In genomic region chr14:117050877-117051276, GRCm38 (mm10) we compare ENCODE assay signal across 23 mouse cellular contexts.
"Had no signal": no experiment of that assay in that cellular context is flagged by ENCODE, and none has a peak within 500 bp of the region (broad histone marks: within the 10 kb centered on the region; RNA-seq: fewer than 3 reads in every experiment).

No protein-coding gene starts in this region.

- H3K36me3 ChIP-seq: heart, embryonic 13.5 days; heart, embryonic 15.5 days; hindbrain, embryonic 13.5 days; hindbrain, embryonic 15.5 days; intestine, embryonic 15.5 days; limb, embryonic 13.5 days; limb, embryonic 15.5 days had no signal

- H3K27ac ChIP-seq: heart, adult 2 months; heart, embryonic 13.5 days; heart, embryonic 15.5 days; hindbrain, embryonic 13.5 days; hindbrain, embryonic 15.5 days; intestine, embryonic 15.5 days; limb, embryonic 13.5 days; limb, embryonic 15.5 days had no signal

- H3K4me2 ChIP-seq: heart, embryonic 11.5 days; heart, embryonic 13.5 days; heart, embryonic 15.5 days; hindbrain, embryonic 13.5 days; hindbrain, embryonic 15.5 days; intestine, embryonic 15.5 days; limb, embryonic 13.5 days; limb, embryonic 15.5 days had no signal

- DNase-seq: gastrocnemius, postnatal 14 days; gastrocnemius, postnatal 36 days; heart, adult 11 months; heart, adult 2 months; heart, postnatal 14 days; heart, postnatal 36 days; kidney, adult 18-20 months; kidney, adult 8-10 months; kidney, postnatal 10 days; kidney, postnatal 36 days; layer of hippocampus, adult 9-11 months; layer of hippocampus, postnatal 36 days; left cerebral cortex, postnatal 4 days had no signal

- H3K9ac ChIP-seq: heart, embryonic 13.5 days; heart, embryonic 15.5 days; hindbrain, embryonic 13.5 days; hindbrain, embryonic 15.5 days; intestine, embryonic 15.5 days; limb, embryonic 13.5 days; limb, embryonic 15.5 days had no signal

- H3K4me1 ChIP-seq: heart, embryonic 15.5 days; hindbrain, embryonic 15.5 days; intestine, embryonic 15.5 days; limb, embryonic 15.5 days had no signal

- H3K27me3 ChIP-seq: heart, embryonic 13.5 days; heart, embryonic 15.5 days; hindbrain, embryonic 13.5 days; hindbrain, embryonic 15.5 days; intestine, embryonic 15.5 days; limb, embryonic 13.5 days; limb, embryonic 15.5 days had no signal

- ATAC-seq: inflammation-experienced regulatory T-cells, adult 6 months; intestine, embryonic 15.5 days; intestine, postnatal 0 days had no signal

- H3K4me3 ChIP-seq: heart, adult 2 months; heart, embryonic 13.5 days; heart, embryonic 15.5 days; hindbrain, embryonic 13.5 days; hindbrain, embryonic 15.5 days; intestine, embryonic 15.5 days; limb, embryonic 13.5 days; limb, embryonic 15.5 days had no signal

- H3K9me3 ChIP-seq: heart, embryonic 13.5 days; heart, embryonic 15.5 days; hindbrain, embryonic 13.5 days; hindbrain, embryonic 15.5 days; intestine, embryonic 15.5 days; limb, embryonic 13.5 days; limb, embryonic 15.5 days had no signal
